Mouse (Mus musculus): ENCODE results near the gene C130050O18Rik.

GRCm38 (mm10) chr5:139381586-139382513 lies 23.2 kb upstream of the C130050O18Rik start:
- TF ChIP-seq GATA1 (IDR thresholded peaks at IDR 0.05; ENCODE audit: low read length), result peak; percentile 91
- TF ChIP-seq TAL1 (IDR thresholded peaks at IDR 0.05; ENCODE audit: low read length), result peak; percentile 68

Data from erythroblast, embryonic 14.5 days (primary cell).